Mouse (Mus musculus): ENCODE measurements around the gene Aprt.

- TF ChIP-seq CTCF (IDR thresholded peaks at IDR 0.05; ENCODE audit: borderline replicate concordance, control insufficient read depth, extremely low read depth, insufficient read depth, low read length, poor library complexity) (no peak), POLR2A (IDR thresholded peaks at IDR 0.05; ENCODE audit: control insufficient read depth, extremely low read depth, insufficient read depth, low read length, poor library complexity) (no peak)
Measured at GRCm38 (mm10) chr8:122538310-122539076, 38.2 kb downstream of the Aprt start.
